Mouse (Mus musculus) heart, embryonic 12.5 days (tissue): ENCODE results near the gene Cep89. TPM values are rescaled to one million over a fixed set of nuclear protein-coding genes. Genes with fewer than 3 reads are reported as not detected.

Experiments used
- polyA plus RNA-seq: library from polyadenylated mRNA; unstranded; fragments of >200 nt; fragmentation: Nextera tagmentation; extraction: Ambion mirVana; gene quantifications from 2 replicates; pipeline ENCODE4 v1.2.1, GENCODE M21; 2016

Cep89 gene
- polyA plus RNA-seq, 1 experiment from 2014 or later = 40.0 TPM

Other genes starting within 250 kb of the Cep89 start
- 1.1 and 1.3 TPM in 2 replicates for gene Slc7a10, start 210.7 kb upstream of the Cep89 start, polyA plus RNA-seq
- 1.6 and 1.7 TPM in 2 replicates for gene Lrp3, start 181.5 kb upstream of the Cep89 start, polyA plus RNA-seq
- gene Gpatch1, start 78.6 kb upstream of the Cep89 start, polyA plus RNA-seq = 12.5 and 13.3 TPM in 2 replicates
- gene Rhpn2, start 62.9 kb upstream of the Cep89 start, polyA plus RNA-seq = 8.4 and 9.6 TPM in 2 replicates
- gene Faap24, start 199 bp upstream of the Cep89 start, polyA plus RNA-seq = 13.4 and 14.4 TPM in 2 replicates
- gene Slc7a9, start 51.8 kb downstream of the Cep89 start, polyA plus RNA-seq = 0.59 and 0.73 TPM in 2 replicates
- 0.37 and 0.82 TPM in 2 replicates for gene Tdrd12, start 140.7 kb downstream of the Cep89 start, polyA plus RNA-seq
- gene Nudt19, start 159.3 kb downstream of the Cep89 start, polyA plus RNA-seq = 84.5 and 85.0 TPM in 2 replicates
- gene Rgs9bp, start 188.5 kb downstream of the Cep89 start, polyA plus RNA-seq = 0.82 TPM in 2 replicates
- gene Ankrd27, start 189.2 kb downstream of the Cep89 start, polyA plus RNA-seq = 22.1 and 23.6 TPM in 2 replicates